Mouse (Mus musculus): ENCODE results near the gene Atg2b.

DNA sequence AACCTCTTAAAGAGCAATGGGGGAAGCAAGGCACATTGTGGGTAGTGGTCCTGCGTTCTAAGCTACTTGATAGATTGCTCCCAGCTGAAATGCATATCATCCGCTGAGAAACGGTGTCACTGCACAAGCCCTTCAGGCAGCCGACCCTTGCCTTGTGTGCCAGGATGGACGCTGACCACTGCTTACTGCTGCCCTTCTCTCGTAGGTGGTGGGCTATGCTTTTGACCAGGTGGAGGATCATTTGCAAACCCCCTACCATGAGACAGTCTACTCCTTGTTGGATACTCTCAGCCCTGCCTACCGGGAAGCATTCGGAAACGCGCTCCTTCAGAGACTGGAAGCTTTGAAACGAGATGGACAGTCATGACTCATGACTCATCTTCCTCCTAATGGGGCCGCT lies 15.4 kb upstream of the Atg2b start:
- TF ChIP-seq POLR2A (IDR thresholded peaks at IDR 0.05; ENCODE audit: insufficient read depth, low read depth, low read length), result no peak
- TF ChIP-seq CTCF (IDR thresholded peaks at IDR 0.05; ENCODE audit: insufficient read depth, low read depth, low read length), result no peak

Data from olfactory bulb, adult 2 months (tissue).